Mouse (Mus musculus) frontal cortex, adult (tissue): ENCODE measurements around the gene Grwd1.
"Not testable (repeated sequence)": the region's sequence is repeated elsewhere in the genome, so short reads cannot be mapped to it uniquely, and the experiment has no call there.

Source experiments
- ATAC-seq: cut with Nextera tagmentation; 2 replicates; pipeline ENCODE4 v1.9.2; 2017; ENCODE audit warnings: mild to moderate bottlenecking, moderate library complexity, mixed read lengths; ENCODE audit not compliant: low TSS enrichment

Grwd1 gene

GRCm38 (mm10) chr7:45830427-45831127, at the start of gene Grwd1:
Gene Grwd1, minus strand, starts transcription at chr7:45830944.
- peak; percentile 78 for ATAC-seq

DNA sequence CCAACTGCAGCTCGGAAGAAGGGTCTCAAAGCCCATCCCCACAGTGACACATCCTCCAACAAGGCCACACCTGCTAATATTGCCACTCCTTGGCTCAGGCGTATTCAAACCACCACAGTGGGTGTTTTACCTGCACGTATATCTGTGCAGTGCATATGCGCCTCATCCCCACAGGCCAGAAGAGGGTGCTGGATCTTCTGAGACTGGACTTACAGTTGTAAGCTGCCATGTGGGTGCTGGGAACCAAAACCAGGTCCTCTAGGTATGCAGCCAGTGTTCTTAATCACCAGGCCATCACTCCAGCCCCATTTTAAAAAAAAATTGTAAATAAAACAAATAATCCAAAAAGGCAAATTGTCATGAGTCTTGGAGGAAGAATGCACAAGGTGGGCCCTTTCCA, 49.8 kb upstream of the Grwd1 start:
- ATAC-seq, result no peak

DNA sequence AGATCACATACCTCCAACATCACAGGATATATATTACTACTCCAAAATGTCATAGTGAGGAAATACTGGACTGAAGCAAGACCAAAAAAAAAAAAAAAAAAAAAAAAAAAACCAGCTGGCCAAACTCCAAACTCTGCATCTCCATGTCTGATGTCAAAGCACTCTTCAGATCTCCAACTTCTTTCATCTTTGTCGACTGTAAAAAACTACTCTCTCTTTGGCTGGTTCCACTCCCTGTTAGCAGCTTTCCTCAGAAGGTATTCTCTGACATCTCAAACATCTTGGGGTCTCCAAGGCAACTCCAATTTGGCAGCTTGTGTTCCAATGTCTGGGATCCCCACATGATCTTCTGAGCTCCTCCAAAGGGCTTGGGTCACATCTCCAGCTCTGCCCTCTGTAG, 47.5 kb upstream of the Grwd1 start, which contains the start of gene Grin2d:
Gene Grin2d (minus strand): TSS at position 101 of the 400 bp plus-strand sequence.
- ATAC-seq, result not testable (repeated sequence)

- ATAC-seq, result no peak
These were observed 46.2 kb upstream of the Grwd1 start for GRCm38 (mm10) chr7:45876895-45877294.

- ATAC-seq, result peak; percentile 68
These were observed 42.6 kb upstream of the Grwd1 start for GRCm38 (mm10) chr7:45873061-45873947.

DNA sequence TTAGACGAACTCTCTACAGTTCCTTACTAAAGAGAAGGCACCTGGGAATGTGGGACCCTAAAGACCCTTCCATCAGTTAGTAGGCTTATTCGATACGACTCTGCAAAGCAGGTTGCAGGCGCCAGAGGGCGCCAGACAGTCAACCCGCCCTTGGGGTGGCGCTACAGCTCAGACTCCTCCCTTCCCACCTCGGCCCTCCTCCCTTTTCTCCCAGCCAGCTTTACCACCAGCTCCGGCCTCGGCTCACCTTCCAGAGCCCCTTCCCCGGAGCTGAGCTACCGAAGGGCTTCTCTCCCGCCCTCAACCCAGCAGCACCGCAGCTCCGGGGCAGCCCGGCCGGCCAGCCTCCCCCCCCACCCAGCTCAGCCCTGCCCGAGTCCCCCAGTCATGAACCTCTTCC, 41.9 kb upstream of the Grwd1 start, which contains the start of gene Kdelr1:
Gene Kdelr1 (plus strand): TSS at position 149 of the 400 bp plus-strand sequence.
- peak; percentile 84 for ATAC-seq

- ATAC-seq, result no peak
These were observed 39.7 kb upstream of the Grwd1 start for GRCm38 (mm10) chr7:45870282-45871058.

DNA sequence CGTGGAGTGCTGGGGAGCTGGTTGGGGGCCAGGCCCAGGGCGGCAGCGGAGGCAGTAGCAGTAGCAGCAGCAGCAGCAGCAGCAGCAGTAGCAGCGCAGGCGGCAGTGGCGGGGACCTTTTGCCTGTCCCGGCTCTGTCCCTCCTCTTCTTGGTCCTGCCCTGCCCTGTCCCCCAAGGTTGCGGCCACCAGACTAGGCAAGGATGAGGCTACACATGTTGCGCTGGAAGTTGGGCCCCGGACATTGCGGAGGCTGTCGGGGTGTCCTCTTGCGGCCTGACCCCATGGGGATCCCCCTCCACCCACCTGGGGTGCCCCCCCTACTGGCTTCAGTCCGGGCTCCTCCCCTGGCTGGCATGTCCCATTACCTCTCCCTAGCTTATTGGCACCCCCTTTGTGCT, 39.0 kb upstream of the Grwd1 start:
- no peak for ATAC-seq

DNA sequence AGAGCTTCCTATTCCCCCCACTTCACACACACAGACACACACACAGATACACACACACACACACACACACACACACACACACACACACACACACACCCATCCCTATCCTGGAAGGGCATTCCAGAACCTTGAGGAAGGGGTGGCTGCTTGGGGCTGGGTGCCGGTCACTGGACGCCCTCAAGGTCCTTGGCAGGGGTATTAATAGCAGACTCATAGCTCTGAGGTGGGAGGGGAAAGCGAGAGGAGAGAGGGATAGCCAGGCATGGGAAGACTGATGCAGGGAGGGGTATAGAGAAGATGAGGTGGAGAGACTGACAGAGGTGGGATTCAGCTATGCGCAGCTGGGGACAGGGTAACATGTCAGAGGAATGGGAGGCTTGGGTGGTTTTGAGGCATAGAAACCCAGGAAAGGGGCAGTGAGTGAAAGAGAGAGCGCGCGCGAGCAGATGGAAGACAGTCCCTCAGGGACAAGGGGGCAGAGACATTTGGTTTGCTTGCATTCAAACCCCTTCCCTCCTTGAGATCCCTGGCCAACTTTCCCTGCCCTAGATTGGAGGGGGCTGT, 38.4 kb upstream of the Grwd1 start:
- no peak for ATAC-seq

GRCm38 (mm10) chr7:45867871-45868270, 37.1 kb upstream of the Grwd1 start:
- ATAC-seq, result no peak

- peak; percentile 42 for ATAC-seq
These were observed 35.5 kb upstream of the Grwd1 start for GRCm38 (mm10) chr7:45865925-45866910.

GRCm38 (mm10) chr7:45864435-45864834, 33.7 kb upstream of the Grwd1 start:
- ATAC-seq, result no peak

DNA sequence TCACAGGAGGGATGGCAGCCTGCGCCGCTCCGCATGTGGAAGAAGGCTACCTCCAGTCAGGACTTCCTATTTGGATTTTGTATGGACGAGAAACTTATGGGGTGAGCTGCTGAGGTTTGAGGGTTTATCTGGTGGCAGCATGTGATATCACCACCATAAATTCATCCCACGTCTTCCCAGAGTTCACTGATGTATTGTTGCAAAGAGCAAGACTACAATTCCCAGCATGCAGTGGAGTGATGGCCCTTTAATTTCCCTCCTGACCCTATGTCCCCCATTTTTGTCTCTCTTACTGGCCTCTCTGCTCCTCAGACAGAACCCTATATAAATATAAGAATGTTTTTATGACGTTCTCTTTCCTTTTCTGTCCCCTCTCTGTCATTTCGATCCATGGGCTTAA, 32.1 kb upstream of the Grwd1 start:
- ATAC-seq, result no peak

- no peak for ATAC-seq
These were observed 28.3 kb upstream of the Grwd1 start for GRCm38 (mm10) chr7:45859008-45859407.

GRCm38 (mm10) chr7:45856950-45857901, 26.5 kb upstream of the Grwd1 start:
- ATAC-seq, result no peak

GRCm38 (mm10) chr7:45853089-45853488, 22.3 kb upstream of the Grwd1 start:
- ATAC-seq, result no peak

GRCm38 (mm10) chr7:45850661-45851060, 19.9 kb upstream of the Grwd1 start:
- ATAC-seq, result no peak

- ATAC-seq, result peak; percentile 41; the same call in 1 of the 2 replicates
These were observed 17.8 kb upstream of the Grwd1 start for GRCm38 (mm10) chr7:45848447-45849027.
